Mouse (Mus musculus): Measurements from ENCODE around the gene Tubgcp5. TPM values are rescaled to one million over a fixed set of nuclear protein-coding genes. Genes with fewer than 3 reads are reported as not detected.

Tubgcp5 gene
- total RNA-seq (2014; rRNA removed; ENCODE audit: low replicate concordance), result 23.8 and 34.7 TPM in 2 replicates
- polyA plus RNA-seq (2015; fragmentation: Nextera tagmentation; extraction: Ambion mirVana), result 8.5 and 9.2 TPM in 2 replicates

DNA sequence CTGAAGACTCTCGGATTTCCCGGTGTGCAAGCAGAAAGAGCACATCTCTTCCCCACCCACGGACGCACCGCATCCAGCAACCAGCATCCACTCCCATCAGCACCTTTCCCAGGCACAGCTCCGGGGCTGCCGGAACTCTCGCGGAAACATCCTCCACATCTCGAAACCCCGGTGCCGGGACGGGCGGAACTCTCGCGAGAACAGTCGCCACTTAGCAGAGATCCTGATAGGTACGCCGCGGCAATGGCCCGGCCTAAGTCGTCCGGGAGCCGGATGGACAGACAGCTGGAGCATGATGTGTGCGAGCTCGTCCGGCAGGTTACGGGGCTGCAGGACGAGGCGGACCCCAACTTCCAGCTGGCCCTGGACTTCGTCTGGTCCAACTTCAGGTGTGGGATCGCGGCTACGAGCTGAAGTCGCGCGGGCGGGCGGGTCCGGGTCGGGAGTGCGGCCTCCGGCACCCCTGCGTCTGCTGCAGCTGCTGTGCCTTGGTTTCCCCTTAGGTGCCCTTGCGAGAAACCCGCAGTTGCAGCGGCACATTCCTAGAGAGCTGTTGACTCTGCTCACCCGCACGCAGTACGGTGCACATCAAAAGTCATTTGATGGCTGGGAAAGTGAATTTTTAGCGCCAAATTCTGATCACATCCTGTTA is at the start of gene Tubgcp5:
Gene Tubgcp5, plus strand, starts transcription at position 203 of the 652 bp plus-strand sequence.
- Histone ChIP-seq H3K27me3 (ENCODE audit: control insufficient read depth, insufficient read depth, low read length) (no peaks in the 10 kb centered on the region), H3K4me3 (ENCODE audit: low read depth, low read length) (peak within 1 kb of the TSS; percentile 61), H3K36me3 (replicated peaks; ENCODE audit: control insufficient read depth, insufficient read depth, low read length) (peaks cover 31% of the 10 kb centered on the region), H3K4me1 (ENCODE audit: control insufficient read depth, insufficient read depth) (peaks cover 9% of the 10 kb centered on the region; the same call in 1 of the 2 replicates), H3K4me2 (ENCODE audit: low read depth, low read length) (peak within 1 kb of the TSS; percentile 71), H3K27ac (ENCODE audit: low read depth) (peak within 1 kb of the TSS; percentile 43; the same call in 1 of the 2 replicates), H3K9ac (replicated peaks; ENCODE audit: low read depth, low read length) (peak within 1 kb of the TSS; percentile 76), H3K9me3 (replicated peaks; ENCODE audit: control insufficient read depth, low read length) (no peaks in the 10 kb centered on the region)
- DNase-seq (ENCODE audit: low spot score), result peak; percentile 97
- WGBS, result under 1% methylated on average over 51 of the region's 51 CpGs
- peak; percentile 100 for ATAC-seq (ENCODE audit: insufficient read depth, low read depth)
- TF ChIP-seq CTCF (IDR thresholded peaks at IDR 0.05; ENCODE audit: low read depth) (no peak), EP300 (IDR thresholded peaks at IDR 0.05; ENCODE audit: low read depth) (peak; percentile 89)

DNA sequence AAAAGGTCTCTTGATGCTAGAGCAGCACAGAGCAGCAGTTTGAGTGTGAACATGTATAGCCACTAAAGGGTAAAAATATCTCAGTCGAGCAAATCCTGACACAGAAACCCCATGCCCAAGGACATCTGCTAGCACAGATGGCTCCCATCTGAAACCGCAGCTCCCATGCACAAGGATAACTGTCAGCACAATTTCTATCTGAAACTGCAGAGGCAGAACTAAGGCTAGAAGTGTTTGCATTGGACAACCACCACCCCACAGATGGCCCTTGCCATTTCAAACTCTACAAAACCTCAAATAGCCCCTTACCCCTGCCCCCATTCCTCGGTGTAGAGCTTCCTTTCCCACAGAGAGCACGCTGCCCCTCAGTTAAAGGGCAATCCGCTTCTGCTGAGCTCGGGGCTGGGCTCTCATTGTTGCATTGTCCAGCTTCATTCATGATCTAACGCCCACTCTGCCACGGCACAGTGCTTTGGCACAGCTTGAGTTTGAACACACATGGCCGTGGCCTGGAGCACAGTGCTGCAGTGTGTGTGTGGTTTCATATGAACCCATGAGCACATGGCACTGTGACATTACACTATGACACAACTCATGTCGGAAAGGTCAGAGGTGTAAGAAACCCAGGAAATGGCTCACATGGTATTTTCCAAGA is 49.3 kb upstream of the Tubgcp5 start:
- ATAC-seq (ENCODE audit: insufficient read depth, low read depth) (no peak), DNase-seq (ENCODE audit: low spot score) (no peak)
- 61% methylated on average over 10 of the region's 10 CpGs for WGBS
- Histone ChIP-seq H3K4me2 (ENCODE audit: low read depth, low read length) (no peak overlapping the region), H3K4me3 (ENCODE audit: low read depth, low read length) (no peak overlapping the region), H3K27ac (ENCODE audit: low read depth) (no peak overlapping the region), H3K9ac (replicated peaks; ENCODE audit: low read depth, low read length) (no peak overlapping the region), H3K9me3 (replicated peaks; ENCODE audit: control insufficient read depth, low read length) (no peaks in the 10 kb centered on the region), H3K27me3 (ENCODE audit: control insufficient read depth, insufficient read depth, low read length) (no peaks in the 10 kb centered on the region), H3K4me1 (ENCODE audit: control insufficient read depth, insufficient read depth) (no peaks in the 10 kb centered on the region), H3K36me3 (replicated peaks; ENCODE audit: control insufficient read depth, insufficient read depth, low read length) (no peaks in the 10 kb centered on the region)
- TF ChIP-seq EP300 (IDR thresholded peaks at IDR 0.05; ENCODE audit: low read depth) (no peak), CTCF (IDR thresholded peaks at IDR 0.05; ENCODE audit: low read depth) (no peak)

DNA sequence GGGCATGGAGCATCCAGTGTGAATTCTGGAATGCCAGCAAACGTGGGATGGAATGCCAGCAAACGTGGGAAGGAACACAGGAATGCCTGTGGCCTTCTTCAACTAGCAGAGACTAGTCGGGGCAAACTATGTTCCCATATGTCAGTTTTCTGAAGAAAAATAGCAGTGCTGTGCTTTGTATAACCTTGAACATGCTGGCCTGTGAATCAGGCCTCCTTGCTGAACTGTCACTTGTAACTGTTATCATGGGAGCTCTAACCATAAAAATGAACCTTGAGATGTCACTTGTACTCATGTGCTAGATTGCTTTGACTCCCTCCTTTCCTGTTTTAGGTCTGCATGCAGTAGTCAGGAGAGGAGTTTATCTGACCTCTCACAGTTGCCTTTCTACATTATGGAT is 43.1 kb upstream of the Tubgcp5 start:
- no peak overlapping the region for H3K9ac ChIP-seq (replicated peaks; ENCODE audit: low read depth, low read length)
- H3K9me3 ChIP-seq (replicated peaks; ENCODE audit: control insufficient read depth, low read length), result no peaks in the 10 kb centered on the region
- TF ChIP-seq CTCF (IDR thresholded peaks at IDR 0.05; ENCODE audit: low read depth), result no peak
- no peak for TF ChIP-seq EP300 (IDR thresholded peaks at IDR 0.05; ENCODE audit: low read depth)
- no peak for ATAC-seq (ENCODE audit: insufficient read depth, low read depth)
- H3K36me3 ChIP-seq (replicated peaks; ENCODE audit: control insufficient read depth, insufficient read depth, low read length), result no peaks in the 10 kb centered on the region
- no peak for DNase-seq (ENCODE audit: low spot score)
- no peaks in the 10 kb centered on the region for H3K27me3 ChIP-seq (ENCODE audit: control insufficient read depth, insufficient read depth, low read length)
- no peak overlapping the region for H3K27ac ChIP-seq (ENCODE audit: low read depth)
- no peak overlapping the region for H3K4me3 ChIP-seq (ENCODE audit: low read depth, low read length)
- H3K4me2 ChIP-seq (ENCODE audit: low read depth, low read length), result no peak overlapping the region
- 42% methylated on average over 3 of the region's 3 CpGs for WGBS
- H3K4me1 ChIP-seq (ENCODE audit: control insufficient read depth, insufficient read depth), result no peaks in the 10 kb centered on the region

DNA sequence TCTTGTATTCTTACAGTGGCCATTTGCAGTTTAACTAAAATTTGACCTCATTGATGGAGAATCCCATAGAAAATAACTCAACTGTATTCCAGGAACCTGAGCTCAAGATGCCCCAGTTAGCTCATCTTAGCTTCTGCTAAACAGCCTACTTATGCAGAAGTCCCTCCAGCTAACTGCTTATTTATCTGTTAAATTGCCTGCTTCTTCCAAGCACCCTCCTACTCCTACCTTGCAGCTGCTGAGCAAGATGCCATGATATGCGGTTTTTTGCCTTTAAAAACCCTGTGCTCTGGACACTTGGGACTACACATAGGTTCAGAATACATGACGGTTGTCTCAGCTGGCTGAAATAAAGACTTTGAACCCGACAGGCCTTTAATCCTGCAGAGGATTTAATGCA is 34.6 kb upstream of the Tubgcp5 start:
- H3K4me2 ChIP-seq (ENCODE audit: low read depth, low read length), result no peak overlapping the region
- no peak overlapping the region for H3K9ac ChIP-seq (replicated peaks; ENCODE audit: low read depth, low read length)
- H3K4me1 ChIP-seq (ENCODE audit: control insufficient read depth, insufficient read depth), result no peaks in the 10 kb centered on the region
- no peaks in the 10 kb centered on the region for H3K36me3 ChIP-seq (replicated peaks; ENCODE audit: control insufficient read depth, insufficient read depth, low read length)
- H3K4me3 ChIP-seq (ENCODE audit: low read depth, low read length), result no peak overlapping the region
- no peak for ATAC-seq (ENCODE audit: insufficient read depth, low read depth)
- TF ChIP-seq CTCF (IDR thresholded peaks at IDR 0.05; ENCODE audit: low read depth) (no peak), EP300 (IDR thresholded peaks at IDR 0.05; ENCODE audit: low read depth) (no peak)
- H3K9me3 ChIP-seq (replicated peaks; ENCODE audit: control insufficient read depth, low read length), result no peaks in the 10 kb centered on the region
- no peak for DNase-seq (ENCODE audit: low spot score)
- no peaks in the 10 kb centered on the region for H3K27me3 ChIP-seq (ENCODE audit: control insufficient read depth, insufficient read depth, low read length)
- H3K27ac ChIP-seq (ENCODE audit: low read depth), result no peak overlapping the region
- WGBS, result 53% methylated on average over 3 of the region's 3 CpGs

DNA sequence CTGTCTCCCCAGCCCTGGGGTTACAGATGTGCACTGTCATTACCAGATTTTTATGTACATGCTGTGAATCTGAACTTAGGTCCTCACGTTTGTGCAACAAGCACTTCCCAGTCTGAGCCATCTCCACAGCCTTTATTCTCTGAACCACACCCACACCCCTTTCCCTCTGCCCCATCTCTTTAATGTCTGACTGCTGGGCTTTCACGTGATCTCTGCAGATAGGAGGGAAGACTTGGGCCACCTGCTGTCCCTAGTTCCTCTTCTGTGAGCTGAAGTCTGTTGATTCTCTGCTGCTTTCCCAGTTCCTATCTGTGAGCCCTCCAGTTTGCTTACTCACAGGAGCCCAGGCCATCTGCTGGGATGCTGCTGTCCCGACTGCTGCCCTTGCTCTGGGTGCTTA is 26.0 kb upstream of the Tubgcp5 start, which contains the start of gene Siglech:
Gene Siglech, plus strand, starts transcription at position 253 of the 400 bp plus-strand sequence.
- no peak within 1 kb of the TSS for H3K27ac ChIP-seq (ENCODE audit: low read depth)
- no peak within 1 kb of the TSS for H3K9ac ChIP-seq (replicated peaks; ENCODE audit: low read depth, low read length)
- H3K4me1 ChIP-seq (ENCODE audit: control insufficient read depth, insufficient read depth), result no peaks in the 10 kb centered on the region
- H3K4me2 ChIP-seq (ENCODE audit: low read depth, low read length), result no peak within 1 kb of the TSS
- no peak within 1 kb of the TSS for H3K4me3 ChIP-seq (ENCODE audit: low read depth, low read length)
- no peak for TF ChIP-seq EP300 (IDR thresholded peaks at IDR 0.05; ENCODE audit: low read depth)
- TF ChIP-seq CTCF (IDR thresholded peaks at IDR 0.05; ENCODE audit: low read depth), result no peak
- DNase-seq (ENCODE audit: low spot score), result no peak
- no peaks in the 10 kb centered on the region for H3K27me3 ChIP-seq (ENCODE audit: control insufficient read depth, insufficient read depth, low read length)
- H3K9me3 ChIP-seq (replicated peaks; ENCODE audit: control insufficient read depth, low read length), result no peaks in the 10 kb centered on the region
- no peaks in the 10 kb centered on the region for H3K36me3 ChIP-seq (replicated peaks; ENCODE audit: control insufficient read depth, insufficient read depth, low read length)
- no peak for ATAC-seq (ENCODE audit: insufficient read depth, low read depth)
- WGBS, result 25% methylated on average over 3 of the region's 3 CpGs

Measured in heart, postnatal 0 days (tissue).